Mouse (Mus musculus): ENCODE results near the gene Agl. TPM values are rescaled to one million over a fixed set of nuclear protein-coding genes. Genes with fewer than 3 reads are reported as not detected.
"Not testable (repeated sequence)": the region's sequence is repeated elsewhere in the genome, so short reads cannot be mapped to it uniquely, and the experiment has no call there.

The Agl gene
- total RNA-seq, 2 experiments from 2014 or later, result 50.4 to 61.2 TPM

GRCm38 (mm10) chr3:116817231-116817630 lies 9.3 kb upstream of the Agl start:
- DNase-seq (ENCODE audit: low spot score in 2 of 2), result no peak

DNA sequence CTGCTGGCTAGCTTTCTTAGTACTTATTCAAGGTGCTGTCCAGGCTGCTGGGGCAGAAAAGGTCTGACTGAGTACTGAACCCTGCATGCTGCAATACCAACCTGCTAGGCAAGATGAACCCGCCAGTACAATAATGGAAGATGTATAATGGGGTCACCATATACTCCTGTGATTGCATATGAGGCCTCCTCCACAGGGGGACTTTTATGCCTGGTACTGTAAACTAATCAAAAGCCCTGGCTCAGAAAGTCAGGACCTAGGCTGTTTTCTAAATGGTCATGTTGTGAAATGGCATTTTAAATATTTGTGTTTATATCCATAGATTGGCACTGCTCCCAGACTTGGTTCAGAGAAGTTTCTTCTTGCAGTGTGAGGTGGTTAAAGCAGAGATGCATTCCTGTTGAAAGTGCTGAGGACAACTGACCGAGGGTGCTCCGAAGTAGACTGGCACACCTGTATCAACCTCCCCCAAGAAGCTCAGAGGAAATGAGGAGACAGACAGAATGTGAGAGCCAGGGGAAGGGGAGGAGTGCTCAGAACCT lies 8.8 kb upstream of the Agl start:
- DNase-seq (ENCODE audit: low spot score in 2 of 2), result no peak

- no peak for DNase-seq (ENCODE audit: low spot score in 2 of 2)
Observed at GRCm38 (mm10) chr3:116815916-116816315, 8.0 kb upstream of the Agl start.

DNA sequence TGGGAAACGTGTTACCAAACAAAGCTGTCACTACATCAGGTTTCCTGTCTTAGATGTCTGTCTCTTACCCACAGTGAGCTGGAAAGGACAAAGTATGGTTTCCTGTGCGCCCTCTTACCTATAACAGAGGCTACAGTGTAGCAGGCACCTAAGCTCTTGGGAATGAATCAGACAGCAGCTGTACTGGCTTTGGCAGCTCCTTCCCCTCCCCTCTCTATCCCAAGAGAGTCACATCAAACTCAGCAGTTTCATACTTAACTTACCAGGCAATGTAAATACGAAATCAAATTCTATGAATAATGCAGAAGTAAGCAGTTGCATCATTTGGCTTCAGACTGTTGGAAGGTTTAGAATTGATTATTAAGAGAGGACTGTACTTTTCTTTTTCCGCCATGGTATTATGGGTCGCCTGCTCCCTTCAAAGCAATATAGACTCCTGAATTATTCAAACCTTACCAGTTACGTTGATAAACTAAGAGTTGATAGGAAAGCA lies 7.4 kb upstream of the Agl start:
- no peak for DNase-seq (ENCODE audit: low spot score in 2 of 2)

- DNase-seq (ENCODE audit: low spot score in 2 of 2), result no peak
Observed at GRCm38 (mm10) chr3:116812946-116813345, 5.0 kb upstream of the Agl start.

GRCm38 (mm10) chr3:116810351-116810750 lies 2.4 kb upstream of the Agl start:
- DNase-seq (ENCODE audit: low spot score in 2 of 2), result not testable (repeated sequence)

- no peak for DNase-seq (ENCODE audit: low spot score in 2 of 2)
Observed at GRCm38 (mm10) chr3:116809221-116809620, 1.3 kb upstream of the Agl start.

GRCm38 (mm10) chr3:116808507-116809217 lies 696 bp upstream of the Agl start:
- peak in 1 of 2 experiments; percentile 36 for DNase-seq (ENCODE audit: low spot score in 2 of 2)

GRCm38 (mm10) chr3:116805866-116806265 lies 2.1 kb downstream of the Agl start:
- DNase-seq (ENCODE audit: low spot score in 2 of 2), result no peak

- DNase-seq (ENCODE audit: low spot score in 2 of 2), result no peak
Observed at GRCm38 (mm10) chr3:116804746-116805285, 3.1 kb downstream of the Agl start.

- DNase-seq (ENCODE audit: low spot score in 2 of 2), result no peak
Observed at GRCm38 (mm10) chr3:116801755-116802154, 6.2 kb downstream of the Agl start.

- DNase-seq (ENCODE audit: low spot score in 2 of 2), result no peak
Observed at GRCm38 (mm10) chr3:116798821-116799510, 9.0 kb downstream of the Agl start.

DNA sequence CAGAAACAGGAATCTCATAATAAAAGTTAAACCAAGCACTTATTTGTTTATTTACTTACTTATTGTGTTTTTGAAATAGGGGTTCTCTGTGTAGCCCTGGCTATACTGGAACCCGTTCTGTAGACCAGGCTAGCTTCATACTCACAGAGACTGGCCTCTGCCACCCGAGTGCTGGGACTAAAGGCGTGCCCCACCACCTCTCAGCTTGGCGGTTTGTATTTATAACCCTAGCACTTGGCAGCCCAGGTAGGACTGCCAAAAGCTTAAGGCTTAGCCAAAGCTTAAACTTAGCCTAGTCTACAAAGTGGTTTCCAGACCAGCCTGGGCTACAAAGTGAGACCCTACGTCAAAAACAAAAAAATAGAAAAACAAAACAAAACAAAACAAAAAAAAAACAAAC lies 19.1 kb downstream of the Agl start:
- no peak for DNase-seq (ENCODE audit: low spot score in 2 of 2)

DNA sequence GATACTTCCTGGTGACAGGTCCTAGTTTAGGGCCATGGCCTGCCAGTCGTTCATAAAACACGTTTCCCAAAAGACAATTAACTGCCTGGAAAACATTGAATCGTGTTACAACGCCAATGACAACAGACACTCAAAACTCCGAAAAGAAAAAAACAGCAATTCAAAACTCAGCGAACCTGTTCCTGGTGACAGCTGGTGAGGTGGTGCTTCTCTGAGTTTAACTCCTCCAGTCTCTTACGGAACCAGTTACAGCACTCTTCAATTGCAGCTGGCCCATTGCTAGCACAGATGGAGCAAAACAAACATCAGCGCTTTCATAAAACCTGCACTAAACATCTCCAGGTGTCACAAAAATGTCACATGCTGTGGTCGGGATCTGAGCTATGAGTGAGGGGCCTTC lies 21.4 kb downstream of the Agl start:
- no peak for DNase-seq (ENCODE audit: low spot score in 2 of 2)

DNA sequence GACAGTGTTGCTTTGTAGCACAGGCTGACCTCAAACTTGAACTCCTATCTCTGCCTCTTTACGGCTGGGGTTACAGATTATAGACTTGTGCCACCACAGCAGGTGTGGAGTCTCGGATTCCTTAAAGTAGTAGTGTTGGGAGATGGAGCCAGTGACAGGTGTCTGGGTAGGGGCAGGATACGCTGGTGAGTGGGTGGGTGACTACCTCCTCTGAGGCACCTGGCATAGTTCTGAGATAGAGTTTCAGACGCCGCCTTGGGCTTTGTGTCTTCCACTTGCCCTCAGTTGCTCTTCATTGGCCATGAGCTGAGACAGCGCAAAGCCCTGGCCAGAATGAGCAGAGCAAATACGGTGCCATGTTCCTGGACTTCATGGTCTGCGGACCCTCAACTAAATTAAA lies 22.1 kb downstream of the Agl start:
- no peak for DNase-seq (ENCODE audit: low spot score in 2 of 2)

DNA sequence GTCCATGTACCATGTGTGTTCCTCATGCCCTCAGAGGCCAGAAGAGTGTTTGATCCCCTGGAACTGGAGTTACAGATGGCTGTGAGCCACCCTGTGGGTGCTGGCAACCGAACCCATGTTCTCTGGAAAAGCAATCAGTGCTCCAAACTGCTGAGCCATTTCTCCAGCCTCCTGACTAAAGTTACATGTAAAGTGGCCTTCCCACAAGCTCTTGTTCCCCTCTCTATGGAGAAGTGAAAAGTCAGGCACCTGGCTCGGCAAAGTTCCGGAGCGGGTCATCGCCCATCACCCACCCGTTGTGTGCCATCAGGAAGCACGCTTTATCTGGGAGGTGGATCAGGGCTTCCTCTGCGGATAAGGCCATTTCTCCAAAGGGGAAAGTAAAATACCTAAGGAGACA lies 23.2 kb downstream of the Agl start:
- DNase-seq (ENCODE audit: low spot score in 2 of 2), result no peak

- no peak for DNase-seq (ENCODE audit: low spot score in 2 of 2)
Observed at GRCm38 (mm10) chr3:116784290-116784689, 23.7 kb downstream of the Agl start.

DNA sequence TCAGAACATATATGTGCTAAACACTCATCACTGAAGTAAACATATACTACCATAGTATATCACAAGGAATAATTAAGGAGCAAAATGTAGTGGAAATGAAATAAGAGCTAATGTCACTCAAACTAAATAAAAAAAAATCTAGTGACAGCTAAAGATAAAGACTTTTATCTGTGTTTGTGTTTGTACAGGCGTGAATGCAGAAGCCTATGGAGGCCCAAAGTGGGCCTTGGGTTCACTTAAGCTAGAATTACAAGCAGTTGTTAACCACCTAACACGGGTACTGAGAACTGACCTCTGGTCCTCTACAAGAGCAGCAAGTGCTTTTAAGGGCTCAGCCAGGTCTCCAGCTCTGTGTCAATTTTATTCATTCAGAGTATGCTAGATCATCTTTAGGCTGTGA lies 31.0 kb downstream of the Agl start:
- DNase-seq (ENCODE audit: low spot score in 2 of 2), result no peak

- DNase-seq (ENCODE audit: low spot score in 2 of 2), result no peak
Observed at GRCm38 (mm10) chr3:116773836-116774235, 34.1 kb downstream of the Agl start.

DNA sequence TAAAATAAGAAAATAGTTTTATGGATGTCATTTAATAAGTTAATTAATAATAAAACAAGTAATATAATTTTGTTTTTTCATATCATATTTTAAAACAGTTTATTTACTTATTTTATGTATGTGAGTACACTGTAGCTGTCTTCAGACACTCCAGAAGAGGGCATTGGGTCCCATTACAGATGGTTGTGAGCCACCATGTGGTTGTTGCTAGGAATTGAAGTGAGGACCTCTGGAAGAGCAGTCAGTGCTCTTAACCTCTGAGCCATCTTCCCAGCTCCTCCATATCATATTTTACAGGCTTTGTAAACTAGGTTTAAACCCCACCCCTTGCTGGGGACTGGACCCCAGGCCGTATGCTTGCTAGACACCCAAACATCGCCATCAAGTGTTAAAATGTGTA lies 36.4 kb downstream of the Agl start:
- DNase-seq (ENCODE audit: low spot score in 2 of 2), result no peak

- DNase-seq (ENCODE audit: low spot score in 2 of 2), result not testable (repeated sequence)
Observed at GRCm38 (mm10) chr3:116766963-116767362, 41.0 kb downstream of the Agl start.

DNA sequence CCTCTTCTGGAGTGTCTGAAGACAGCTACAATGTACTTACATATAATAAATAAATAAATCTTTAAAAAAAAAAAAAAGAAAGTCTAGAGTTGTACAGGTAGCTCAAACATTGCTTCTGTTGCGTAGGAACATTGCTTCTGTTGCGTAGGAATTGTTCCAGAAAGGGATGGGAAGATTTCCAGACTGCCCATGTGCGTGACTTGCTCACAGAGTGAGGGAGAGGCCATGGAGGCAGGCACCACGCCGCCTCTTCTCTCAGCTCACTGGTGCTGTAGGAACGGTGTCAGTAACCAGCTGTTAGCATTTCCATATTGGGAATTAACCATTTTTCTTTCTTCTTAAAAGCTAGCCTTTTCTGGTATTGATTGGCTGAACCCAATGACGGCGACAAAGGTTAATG lies 55.1 kb downstream of the Agl start:
- no peak for DNase-seq (ENCODE audit: low spot score in 2 of 2)
